Mouse (Mus musculus) brain, embryonic 18.5 days (tissue): ENCODE data around the gene Erp27.
A peak's percentile ranks its signal among the peaks of the same experiment; 100 is the strongest.

ENCODE experiments used
- DNase-seq: peaks from one replicate; pipeline ENCODE4 v3.0.0-alpha.2; 2012; ENCODE audit warnings: low read depth, low spot score

Erp27 gene

DNA sequence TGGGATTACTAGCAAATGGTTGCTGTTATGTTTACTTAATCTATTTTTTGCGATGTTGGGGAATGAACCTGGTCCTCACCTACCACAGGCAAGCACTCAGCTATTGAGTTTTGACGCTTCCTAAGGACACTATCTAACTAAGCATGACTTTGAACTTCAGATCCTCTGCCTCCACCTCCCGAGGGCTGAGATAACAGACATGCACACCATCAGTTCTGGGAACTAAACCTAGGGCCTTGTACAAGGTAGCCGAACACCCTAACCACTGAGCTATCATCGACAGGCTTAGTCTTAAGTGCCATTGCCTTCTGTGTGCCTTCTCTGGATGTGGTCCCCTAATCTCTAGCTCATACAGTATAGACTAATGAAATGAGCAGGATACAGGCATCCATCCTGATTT, 56.6 kb downstream of the Erp27 start:
- DNase-seq: no peak

DNA sequence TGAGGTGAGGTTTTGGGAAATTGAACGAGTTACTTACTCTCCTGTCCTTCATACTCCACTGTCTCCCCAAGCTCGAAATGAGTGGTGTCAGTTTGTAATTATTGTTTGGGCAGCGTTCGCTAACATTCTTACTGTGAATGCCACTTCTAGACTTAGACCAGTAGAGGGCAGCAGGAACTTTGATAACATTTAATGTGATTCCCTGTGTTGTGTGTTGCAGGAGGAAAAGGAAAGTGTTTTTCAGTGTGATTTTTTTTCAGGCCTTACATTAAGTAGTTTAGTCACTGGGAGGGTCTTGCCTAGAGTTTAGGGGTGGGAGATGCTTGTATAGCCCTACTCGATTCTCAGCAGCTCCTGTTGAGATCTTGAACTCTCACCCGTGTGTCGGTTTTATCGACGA, 61.0 kb downstream of the Erp27 start:
- DNase-seq: peak; percentile 32

DNA sequence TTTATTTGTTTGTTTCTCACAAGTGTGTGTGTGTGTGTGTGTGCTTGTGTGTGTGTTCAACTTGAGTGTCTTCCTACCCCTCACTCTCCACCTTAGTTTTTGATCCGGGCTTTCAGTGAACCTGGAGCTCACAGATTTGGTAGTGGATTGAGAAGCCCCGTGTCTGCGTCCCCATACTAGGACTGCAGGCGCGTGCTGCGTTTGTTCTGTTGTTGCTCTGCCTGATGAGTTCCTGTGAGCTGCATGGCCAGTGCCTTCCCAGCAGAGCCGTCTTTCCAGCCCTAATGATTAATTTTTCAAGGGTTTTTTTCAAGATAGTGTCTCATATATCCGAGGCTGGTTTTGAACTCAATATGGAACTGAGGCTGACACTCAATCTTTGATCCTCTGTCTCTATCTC, 63.6 kb downstream of the Erp27 start:
- DNase-seq: no peak

GRCm38 (mm10) chr6:136857873-136858260, 64.1 kb downstream of the Erp27 start:
- DNase-seq: no peak
